Comparison of ENCODE assay signal across 8 mouse cellular contexts in the genomic region with DNA sequence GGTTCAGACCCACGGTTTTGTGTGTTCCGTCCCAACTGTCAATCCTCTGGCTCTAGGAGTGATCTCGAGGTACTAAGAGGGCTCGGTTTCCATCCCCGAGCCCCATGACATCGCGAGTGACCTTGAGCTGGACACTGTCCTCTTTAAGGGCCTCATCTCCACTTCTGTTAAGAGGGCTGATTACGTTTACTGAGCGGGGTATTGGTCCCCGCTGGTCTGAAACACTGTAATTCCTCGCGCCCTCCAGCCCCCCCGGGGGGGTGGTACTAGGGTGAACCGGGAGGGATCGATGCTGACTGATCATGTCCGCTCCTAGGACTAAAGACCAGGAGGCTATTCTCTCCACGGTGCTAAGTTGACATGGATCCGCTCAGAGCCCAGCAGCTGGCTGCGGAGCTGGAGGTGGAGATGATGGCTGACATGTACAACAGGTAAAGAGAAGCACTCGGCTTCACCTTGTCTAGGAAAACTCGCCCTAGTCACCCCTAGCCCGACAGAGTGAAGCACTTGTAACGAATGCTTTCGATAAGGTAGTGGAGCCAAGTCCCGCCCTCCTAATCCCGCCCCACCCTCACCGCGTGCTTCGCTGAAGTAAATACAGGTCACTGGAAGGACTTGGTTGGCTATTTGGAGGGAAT. TPM values are rescaled to one million over a fixed set of nuclear protein-coding genes. Genes with fewer than 3 reads are reported as not detected.
DNase-seq lines count a peak whose midpoint lies in the region; ATAC-seq and TF ChIP-seq lines count a peak whose summit lies in the region.
"Had no signal": no experiment of that assay in that cellular context is flagged by ENCODE, and none has a peak within 500 bp of the region (broad histone marks: within the 10 kb centered on the region; RNA-seq: fewer than 3 reads in every experiment).

No protein-coding gene starts in this region.

- TF ChIP-seq CTCF in CH12.LX (conservative IDR thresholded peaks at IDR 0.05 in 1 of 2, IDR thresholded peaks at IDR 0.05 in 1 of 2; ENCODE audit: low read depth in 2 of 2, low read length in 2 of 2) = no peak

- H3K9ac ChIP-seq in CH12.LX (ENCODE audit: insufficient read depth, low read depth) = peak overlapping the region; percentile 76
- H3K9ac ChIP-seq in heart, embryonic 15.5 days = peak overlapping the region; percentile 74
- H3K9ac ChIP-seq in neural tube, embryonic 12.5 days = peak overlapping the region; percentile 71

- H3K36me3 ChIP-seq in CH12.LX (replicated peaks in 1 of 2; ENCODE audit: control insufficient read depth in 1 of 2, insufficient read depth in 1 of 2, low read length in 1 of 2) = peaks cover 8 to 29% of the 10 kb centered on the region in 2 experiments
- H3K36me3 ChIP-seq in heart, embryonic 15.5 days = peaks cover 16% of the 10 kb centered on the region
- peaks cover 27% of the 10 kb centered on the region for H3K36me3 ChIP-seq in limb, embryonic 10.5 days
- 0 out of 2 replicates have a peak, but pooled peaks cover 10% of the 10 kb centered on the region for H3K36me3 ChIP-seq in neural tube, embryonic 12.5 days

- TF ChIP-seq EP300 in CH12.LX (IDR thresholded peaks at IDR 0.05; ENCODE audit: low read length) = no peak

- H3K27ac ChIP-seq in CH12.LX (ENCODE audit: insufficient read depth, low read depth) = no peak overlapping the region
- peak overlapping the region; percentile 77 for H3K27ac ChIP-seq in heart, embryonic 15.5 days
- H3K27ac ChIP-seq in limb, embryonic 10.5 days = peak overlapping the region; percentile 78
- no peak overlapping the region for H3K27ac ChIP-seq in neural tube, embryonic 12.5 days

- peaks cover 7 to 26% of the 10 kb centered on the region in 2 experiments for H3K4me1 ChIP-seq in CH12.LX (ENCODE audit: control insufficient read depth in 1 of 2, insufficient read depth in 2 of 2)
- H3K4me1 ChIP-seq in heart, embryonic 15.5 days (replicated peaks) = peaks cover 28% of the 10 kb centered on the region
- H3K4me1 ChIP-seq in limb, embryonic 10.5 days = peaks cover 33% of the 10 kb centered on the region
- peaks cover 7% of the 10 kb centered on the region for H3K4me1 ChIP-seq in neural tube, embryonic 12.5 days

- H3K79me2 ChIP-seq in CH12.LX (replicated peaks; ENCODE audit: control insufficient read depth, extremely low read depth, insufficient read depth, poor library complexity, severe bottlenecking) = peaks cover 16% of the 10 kb centered on the region

- H3K27me3 ChIP-seq in CH12.LX (replicated peaks) = peaks cover 22% of the 10 kb centered on the region
- no peaks in the 10 kb centered on the region for H3K27me3 ChIP-seq in heart, embryonic 15.5 days
- H3K27me3 ChIP-seq in limb, embryonic 10.5 days (ENCODE audit: low read depth, poor library complexity, severe bottlenecking) = no peaks in the 10 kb centered on the region
- H3K27me3 ChIP-seq in neural tube, embryonic 12.5 days (replicated peaks) = no peaks in the 10 kb centered on the region

- dilution Hi-C loops in CH12.LX (cut with MboI; ENCODE audit: extremely low pct_ligation_motif_present, extremely low pct_unique_long_range_greater_than_20kb, low sequenced_read_pairs) = no loop called here

- peak; percentile 13; the same call in 1 of the 2 replicates for TF ChIP-seq POLR2A in CH12.LX (IDR thresholded peaks at IDR 0.05; ENCODE audit: low read depth, low read length)

- peak overlapping the region; percentile 75 to 99 (median 98) for H3K4me3 ChIP-seq in CH12.LX (replicated peaks in 1 of 3; ENCODE audit: low read depth in 2 of 3, low read length in 2 of 3, poor library complexity in 1 of 3)
- H3K4me3 ChIP-seq in heart, embryonic 15.5 days = peak overlapping the region; percentile 84
- peak overlapping the region; percentile 74 for H3K4me3 ChIP-seq in limb, embryonic 10.5 days
- H3K4me3 ChIP-seq in neural tube, embryonic 12.5 days = peak overlapping the region; percentile 78

- no peaks in the 10 kb centered on the region for H3K9me3 ChIP-seq in CH12.LX (replicated peaks; ENCODE audit: low read length)
- no peaks in the 10 kb centered on the region for H3K9me3 ChIP-seq in heart, embryonic 15.5 days (replicated peaks)
- no peaks in the 10 kb centered on the region for H3K9me3 ChIP-seq in limb, embryonic 10.5 days (replicated peaks)
- no peaks in the 10 kb centered on the region for H3K9me3 ChIP-seq in neural tube, embryonic 12.5 days

- TF ChIP-seq RAD21 in CH12.LX (IDR thresholded peaks at IDR 0.05; ENCODE audit: low read depth, low read length) = no peak

- peak; percentile 19; the same call in 1 of the 2 replicates for ATAC-seq in heart, embryonic 15.5 days (replicated peaks; ENCODE audit: insufficient number of reproducible peaks, insufficient read depth, low FRiP score, low read depth)
- peak; percentile 45 for ATAC-seq in neural tube, embryonic 12.5 days (ENCODE audit: low FRiP score, low read depth)

- in situ Hi-C loops in CH12.LX (cut with MboI; ENCODE audit: low pct_ligation_motif_present, low pct_unique_long_range_greater_than_20kb, low sequenced_read_pairs) = loop anchor here (5.0 to 10.0 kb wide), 2 partner anchors 35 to 197 kb away; no protein-coding TSS in a partner anchor

- H3K4me2 ChIP-seq in CH12.LX (ENCODE audit: insufficient read depth, low read depth, poor library complexity, severe bottlenecking) = peak overlapping the region; percentile 73; the same call in 1 of the 2 replicates
- H3K4me2 ChIP-seq in heart, embryonic 15.5 days = peak overlapping the region; percentile 93
- peak overlapping the region; percentile 98 for H3K4me2 ChIP-seq in neural tube, embryonic 12.5 days (replicated peaks)

- WGBS in heart, embryonic 15.5 days = under 1% methylated on average over 29 of the region's 29 CpGs
- WGBS in limb, embryonic 10.5 days = under 1% methylated on average over 29 of the region's 29 CpGs
- WGBS in neural tube, embryonic 12.5 days = under 1% methylated on average over 29 of the region's 29 CpGs

- DNase-seq in 3T3-L1 (ENCODE audit: low read depth, low spot score) = peak; percentile 73
- DNase-seq in CH12.LX (ENCODE audit: extremely low read depth) = peak; percentile 48
- DNase-seq in cerebellum, adult 9-11 months = peak; percentile 39
- peak; percentile 38 for DNase-seq in limb, embryonic 10.5 days (ENCODE audit: low spot score)
- no peak for DNase-seq in urinary bladder, adult 2 months (ENCODE audit: low spot score)

TF ChIP-seq in CH12.LX, 34 proteins besides CTCF, POLR2A, EP300 and RAD21:
- no peak for TF ChIP-seq USF1 (IDR thresholded peaks at IDR 0.05; ENCODE audit: low read depth, low read length)
- TF ChIP-seq KAT2A (IDR thresholded peaks at IDR 0.05; ENCODE audit: insufficient replicate concordance, low read length) = no peak
- no peak for TF ChIP-seq TBP (conservative IDR thresholded peaks at IDR 0.05; ENCODE audit: low read depth, low read length)
- no peak for TF ChIP-seq ETS1 (conservative IDR thresholded peaks at IDR 0.05; ENCODE audit: low read depth, low read length)

RNA-seq across cellular contexts. Expression of a gene that starts 0.6 kb away (rescaled TPM):
- total RNA-seq in CH12.LX (2012; rRNA removed) = 81.2 and 99.6 TPM in 2 replicates
- 107 and 115 TPM in 2 replicates for total RNA-seq in CH12.LX (2014; rRNA removed)
- polyA plus RNA-seq in CH12.LX (2012; ENCODE audit: insufficient read length, low read depth) = 77.7 and 86.0 TPM in 2 replicates
- polyA plus RNA-seq in heart, embryonic 15.5 days (2015; fragmentation: Nextera tagmentation; extraction: Ambion mirVana) = 76.6 TPM in 2 replicates
- polyA plus RNA-seq in limb, embryonic 10.5 days (2016; fragmentation: Nextera tagmentation; extraction: Ambion mirVana) = 64.5 and 71.0 TPM in 2 replicates
- 37.6 and 39.4 TPM in 2 replicates for polyA plus RNA-seq in neural tube, embryonic 12.5 days (2016; fragmentation: Nextera tagmentation; extraction: Ambion mirVana)
- polyA plus RNA-seq in urinary bladder, adult 2 months (2012; rRNA removed) = 35.0 and 47.5 TPM in 2 replicates

RNA-seq across cellular contexts. Expression of a gene that starts 5.0 kb away (rescaled TPM):
- total RNA-seq in CH12.LX (2012; rRNA removed) (0.71 and 1.5 TPM in 2 replicates), CH12.LX (2014; rRNA removed) (0.26 TPM in 1 of 2 replicates, not detected in the other)
- polyA plus RNA-seq in CH12.LX (2012; ENCODE audit: insufficient read length, low read depth) = 0.13 and 0.14 TPM in 2 replicates
- 0.25 and 0.38 TPM in 2 replicates for polyA plus RNA-seq in heart, embryonic 15.5 days (2015; fragmentation: Nextera tagmentation; extraction: Ambion mirVana)
- 0.11 and 0.56 TPM in 2 replicates for polyA plus RNA-seq in limb, embryonic 10.5 days (2016; fragmentation: Nextera tagmentation; extraction: Ambion mirVana)
- polyA plus RNA-seq in neural tube, embryonic 12.5 days (2016; fragmentation: Nextera tagmentation; extraction: Ambion mirVana) = not detected in 2 replicates
- not detected in 2 replicates for polyA plus RNA-seq in urinary bladder, adult 2 months (2012; rRNA removed)
- total RNA-seq: layer of hippocampus, postnatal 10 days had no signal

RNA-seq across cellular contexts. Expression of a gene that starts 11.2 kb away (rescaled TPM):
- total RNA-seq in CH12.LX (2012; rRNA removed) (4.9 and 5.0 TPM in 2 replicates), CH12.LX (2014; rRNA removed) (0.19 TPM in 1 of 2 replicates, not detected in the other)
- polyA plus RNA-seq in CH12.LX (2012; ENCODE audit: insufficient read length, low read depth) = 0.30 and 0.71 TPM in 2 replicates
- 8.6 and 11.5 TPM in 2 replicates for polyA plus RNA-seq in heart, embryonic 15.5 days (2015; fragmentation: Nextera tagmentation; extraction: Ambion mirVana)
- polyA plus RNA-seq in limb, embryonic 10.5 days (2016; fragmentation: Nextera tagmentation; extraction: Ambion mirVana) = 36.6 and 42.6 TPM in 2 replicates
- polyA plus RNA-seq in neural tube, embryonic 12.5 days (2016; fragmentation: Nextera tagmentation; extraction: Ambion mirVana) = 8.4 and 10.2 TPM in 2 replicates
- 11.4 and 12.6 TPM in 2 replicates for polyA plus RNA-seq in urinary bladder, adult 2 months (2012; rRNA removed)

RNA-seq across cellular contexts. Expression of a gene that starts 28.8 kb away (rescaled TPM):
- total RNA-seq in CH12.LX (2012; rRNA removed) (1.7 and 2.0 TPM in 2 replicates), CH12.LX (2014; rRNA removed) (7.3 and 8.5 TPM in 2 replicates)
- 4.1 and 5.0 TPM in 2 replicates for polyA plus RNA-seq in CH12.LX (2012; ENCODE audit: insufficient read length, low read depth)
- 128 and 145 TPM in 2 replicates for polyA plus RNA-seq in heart, embryonic 15.5 days (2015; fragmentation: Nextera tagmentation; extraction: Ambion mirVana)
- 17.6 and 19.2 TPM in 2 replicates for polyA plus RNA-seq in limb, embryonic 10.5 days (2016; fragmentation: Nextera tagmentation; extraction: Ambion mirVana)
- 22.8 and 23.2 TPM in 2 replicates for polyA plus RNA-seq in neural tube, embryonic 12.5 days (2016; fragmentation: Nextera tagmentation; extraction: Ambion mirVana)
- polyA plus RNA-seq in urinary bladder, adult 2 months (2012; rRNA removed) = 36.2 and 36.3 TPM in 2 replicates

RNA-seq across cellular contexts. Expression of a gene that starts 52.2 kb away (rescaled TPM):
- total RNA-seq in CH12.LX (2012; rRNA removed) (not detected in 2 replicates), CH12.LX (2014; rRNA removed) (not detected in 2 replicates)
- polyA plus RNA-seq in CH12.LX (2012; ENCODE audit: insufficient read length, low read depth) = not detected in 2 replicates
- polyA plus RNA-seq in heart, embryonic 15.5 days (2015; fragmentation: Nextera tagmentation; extraction: Ambion mirVana) = 45.2 and 53.2 TPM in 2 replicates
- 9.3 and 10.8 TPM in 2 replicates for polyA plus RNA-seq in limb, embryonic 10.5 days (2016; fragmentation: Nextera tagmentation; extraction: Ambion mirVana)
- polyA plus RNA-seq in neural tube, embryonic 12.5 days (2016; fragmentation: Nextera tagmentation; extraction: Ambion mirVana) = 33.8 and 34.5 TPM in 2 replicates
- polyA plus RNA-seq in urinary bladder, adult 2 months (2012; rRNA removed) = 711 and 879 TPM in 2 replicates

Comparison
In these comparisons a context has a peak if more than half of its experiments do, and no peak if none do; other contexts are left out.
1. H3K27ac ChIP-seq: peak in heart, embryonic 15.5 days (single experiment) and limb, embryonic 10.5 days (single experiment); none in CH12.LX (single experiment) and neural tube, embryonic 12.5 days (single experiment).
2. Peak in every context shown above with its lines, with median percentiles within 50 percentile points of each other: H3K4me2 ChIP-seq, H3K4me3 ChIP-seq and H3K9ac ChIP-seq.